Mouse (Mus musculus): ENCODE measurements around the gene Olfr1426. TPM values are rescaled to one million over a fixed set of nuclear protein-coding genes. Genes with fewer than 3 reads are reported as not detected.
"Not testable (repeated sequence)": the region's sequence is repeated elsewhere in the genome, so short reads cannot be mapped to it uniquely, and the experiment has no call there.

The Olfr1426 gene
- polyA plus RNA-seq, 1 experiment from 2014 or later = not detected

DNA sequence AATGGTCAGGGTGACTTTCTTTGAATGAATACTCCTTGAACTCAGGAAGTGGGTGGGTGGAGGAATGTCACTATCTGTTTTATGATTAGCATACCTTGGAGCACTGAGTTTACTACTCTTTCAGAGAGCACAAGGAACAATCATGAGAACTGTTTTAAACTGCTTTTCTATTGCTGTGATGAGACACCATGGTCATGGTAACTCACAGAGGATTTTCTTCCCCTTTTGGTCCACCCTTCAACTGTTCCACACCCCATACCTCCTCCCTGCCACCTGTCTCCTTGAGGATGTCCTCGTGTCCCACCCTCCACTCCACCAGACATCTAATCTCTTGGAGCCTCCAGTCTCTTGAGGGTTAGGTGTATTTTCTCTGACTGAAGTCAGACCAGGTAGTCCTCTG, 24.0 kb downstream of the Olfr1426 start:
- H3K9me3 ChIP-seq (ENCODE audit: low read depth, low read length); H3K36me3 ChIP-seq (ENCODE audit: insufficient read depth); ATAC-seq (ENCODE audit: insufficient read depth); H3K4me2 ChIP-seq; H3K9ac ChIP-seq; H3K27ac ChIP-seq (ENCODE audit: low read depth); H3K4me3 ChIP-seq (ENCODE audit: low read depth, low read length); H3K4me1 ChIP-seq (ENCODE audit: insufficient read depth); H3K27me3 ChIP-seq (ENCODE audit: insufficient read depth, low read length); DNase-seq: not testable (repeated sequence)
- 65% methylated on average over 1 of the region's 1 CpGs for WGBS

DNA sequence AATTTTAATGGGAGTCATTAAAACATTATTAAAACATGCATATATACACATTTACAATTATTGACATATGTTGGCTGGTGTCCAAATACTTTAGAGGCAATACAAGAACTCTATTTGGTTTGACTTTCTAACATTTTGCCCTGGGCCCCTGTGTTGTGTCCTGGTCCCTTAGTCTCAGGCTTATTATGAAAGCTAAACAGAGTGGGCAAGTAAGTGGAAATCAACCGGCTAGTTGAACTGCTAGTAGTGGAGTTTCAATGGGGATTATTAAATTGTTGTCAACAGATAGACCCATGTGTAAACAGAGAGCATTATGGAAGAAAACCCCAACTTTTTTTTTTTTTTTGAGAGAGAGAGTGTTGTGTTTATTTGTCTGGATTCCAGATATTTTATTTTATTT, 29.2 kb downstream of the Olfr1426 start, which contains the start of gene Olfr1424:
Olfr1424 (minus strand) TSS at position 101 of the 400 bp plus-strand sequence.
- H3K4me2 ChIP-seq; H3K4me1 ChIP-seq (ENCODE audit: insufficient read depth); H3K9me3 ChIP-seq (ENCODE audit: low read depth, low read length); H3K27ac ChIP-seq (ENCODE audit: low read depth); H3K36me3 ChIP-seq (ENCODE audit: insufficient read depth); H3K27me3 ChIP-seq (ENCODE audit: insufficient read depth, low read length); DNase-seq; H3K4me3 ChIP-seq (ENCODE audit: low read depth, low read length); ATAC-seq (ENCODE audit: insufficient read depth); H3K9ac ChIP-seq: not testable (repeated sequence)
- 83% methylated on average over 1 of the region's 1 CpGs for WGBS

DNA sequence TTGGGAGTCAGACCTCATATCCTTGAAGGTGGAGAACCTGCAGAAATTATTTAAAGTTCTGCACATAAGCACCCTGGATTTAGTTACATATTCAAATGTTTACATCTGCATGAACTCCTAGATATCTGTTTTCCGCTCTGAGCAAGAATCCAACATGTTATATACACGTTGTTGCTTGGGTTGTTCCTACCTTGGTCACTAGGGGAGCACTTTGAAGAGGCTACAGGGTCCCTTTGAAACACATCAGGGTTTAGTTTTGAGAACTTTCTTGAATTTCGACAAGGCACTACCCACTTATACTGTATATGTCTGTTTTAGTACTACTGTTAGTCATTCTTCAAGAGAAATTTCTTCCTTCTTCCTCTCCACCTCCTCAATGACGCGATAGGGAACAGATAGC, 48.6 kb downstream of the Olfr1426 start:
- H3K27me3 ChIP-seq (ENCODE audit: insufficient read depth, low read length) = no peaks in the 10 kb centered on the region
- no peak for ATAC-seq (ENCODE audit: insufficient read depth)
- no peak overlapping the region for H3K9ac ChIP-seq
- H3K4me1 ChIP-seq (ENCODE audit: insufficient read depth) = no peaks in the 10 kb centered on the region
- no peaks in the 10 kb centered on the region for H3K36me3 ChIP-seq (ENCODE audit: insufficient read depth)
- no peak overlapping the region for H3K4me2 ChIP-seq
- no peaks in the 10 kb centered on the region for H3K9me3 ChIP-seq (ENCODE audit: low read depth, low read length)
- H3K27ac ChIP-seq (ENCODE audit: low read depth) = no peak overlapping the region
- TF ChIP-seq CTCF (IDR thresholded peaks at IDR 0.05; ENCODE audit: low read depth) = no peak
- no peak for DNase-seq
- 84% methylated on average over 5 of the region's 5 CpGs for WGBS
- no peak overlapping the region for H3K4me3 ChIP-seq (ENCODE audit: low read depth, low read length)

DNA sequence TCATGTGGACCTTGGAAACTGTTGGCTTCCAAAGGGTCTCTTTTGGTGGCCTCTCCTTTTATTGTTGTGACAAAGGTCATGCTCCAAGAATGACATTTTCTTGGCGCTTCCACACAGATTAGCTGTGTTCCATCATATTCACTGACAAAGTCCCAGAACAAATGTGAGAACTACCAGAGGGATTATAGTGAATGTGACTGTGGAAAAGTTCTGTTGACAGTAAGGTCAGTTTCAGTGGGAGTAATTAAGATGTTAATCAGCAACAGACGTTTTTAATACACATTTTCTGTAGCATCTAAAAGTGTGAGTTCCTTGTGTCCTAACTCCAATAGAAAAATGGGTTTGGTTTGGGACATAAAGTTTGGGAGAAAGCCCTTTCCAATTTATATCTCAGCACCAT, 50.6 kb downstream of the Olfr1426 start, which contains the start of gene Olfr1423:
Olfr1423 (minus strand) TSS at position 101 of the 400 bp plus-strand sequence.
- TF ChIP-seq CTCF (IDR thresholded peaks at IDR 0.05; ENCODE audit: low read depth) = no peak
- DNase-seq = no peak
- no peaks in the 10 kb centered on the region for H3K4me1 ChIP-seq (ENCODE audit: insufficient read depth)

DNA sequence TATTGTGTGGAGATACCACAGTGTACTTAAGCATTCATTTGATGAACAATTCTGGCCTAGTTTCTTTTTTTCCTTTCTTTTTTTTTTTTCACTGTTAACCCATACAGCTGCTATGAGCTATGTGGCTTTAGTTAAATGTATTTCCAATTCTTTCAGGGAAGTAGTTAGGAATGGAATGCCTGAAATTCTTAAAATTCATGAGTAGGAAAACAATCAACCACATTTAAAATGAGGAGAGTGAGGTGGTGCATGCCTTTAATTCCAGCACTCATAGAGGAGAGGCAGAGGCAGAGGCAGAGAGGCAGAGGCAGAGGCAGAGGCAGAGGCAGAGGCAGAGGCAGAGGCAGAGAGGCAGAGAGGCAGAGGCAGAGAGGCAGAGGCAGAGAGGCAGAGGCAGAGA, 54.1 kb downstream of the Olfr1426 start:
- Histone ChIP-seq H3K9me3 (ENCODE audit: low read depth, low read length) (no peaks in the 10 kb centered on the region), H3K27ac (ENCODE audit: low read depth) (no peak overlapping the region), H3K9ac (no peak overlapping the region), H3K4me3 (ENCODE audit: low read depth, low read length) (no peak overlapping the region), H3K4me1 (ENCODE audit: insufficient read depth) (no peaks in the 10 kb centered on the region), H3K4me2 (no peak overlapping the region), H3K36me3 (ENCODE audit: insufficient read depth) (no peaks in the 10 kb centered on the region), H3K27me3 (ENCODE audit: insufficient read depth, low read length) (no peaks in the 10 kb centered on the region)
- no peak for TF ChIP-seq CTCF (IDR thresholded peaks at IDR 0.05; ENCODE audit: low read depth)
- ATAC-seq (ENCODE audit: insufficient read depth) (no peak), DNase-seq (no peak)

More for the DNA sequence above, 50.6 kb downstream of the Olfr1426 start, which contains the start of gene Olfr1423:
- Histone ChIP-seq H3K9ac (no peak within 1 kb of the TSS), H3K9me3 (ENCODE audit: low read depth, low read length) (no peaks in the 10 kb centered on the region), H3K4me3 (ENCODE audit: low read depth, low read length) (no peak within 1 kb of the TSS), H3K4me2 (no peak within 1 kb of the TSS), H3K27ac (ENCODE audit: low read depth) (no peak within 1 kb of the TSS), H3K36me3 (ENCODE audit: insufficient read depth) (no peaks in the 10 kb centered on the region), H3K27me3 (ENCODE audit: insufficient read depth, low read length) (no peaks in the 10 kb centered on the region)
- 46% methylated on average over 2 of the region's 2 CpGs for WGBS
- ATAC-seq (ENCODE audit: insufficient read depth) = no peak

Other genes starting within 250 kb of the Olfr1426 start
- gene Olfr1418, start 230.9 kb downstream of the Olfr1426 start, polyA plus RNA-seq (2014; fragmentation: Nextera tagmentation; extraction: Ambion mirVana) = not detected in 2 replicates
- gene Olfr1419, start 216.9 kb downstream of the Olfr1426 start, polyA plus RNA-seq (2014; fragmentation: Nextera tagmentation; extraction: Ambion mirVana) = not detected in 2 replicates
- gene Olfr1420, start 205.4 kb downstream of the Olfr1426 start, polyA plus RNA-seq (2014; fragmentation: Nextera tagmentation; extraction: Ambion mirVana) = 0.05 TPM in 1 of 2 replicates, not detected in the other
- gene Patl1, start 179.6 kb downstream of the Olfr1426 start, polyA plus RNA-seq (2014; fragmentation: Nextera tagmentation; extraction: Ambion mirVana) = 25.9 TPM in 2 replicates
- gene Osbp, start 126.1 kb downstream of the Olfr1426 start, polyA plus RNA-seq (2014; fragmentation: Nextera tagmentation; extraction: Ambion mirVana) = 7.4 and 7.5 TPM in 2 replicates
- not detected in 2 replicates for gene Olfr1423, start 50.7 kb downstream of the Olfr1426 start, polyA plus RNA-seq (2014; fragmentation: Nextera tagmentation; extraction: Ambion mirVana)
- not detected in 2 replicates for gene Olfr1424, start 29.3 kb downstream of the Olfr1426 start, polyA plus RNA-seq (2014; fragmentation: Nextera tagmentation; extraction: Ambion mirVana)
- not detected in 2 replicates for gene Olfr1425, start 14.3 kb downstream of the Olfr1426 start, polyA plus RNA-seq (2014; fragmentation: Nextera tagmentation; extraction: Ambion mirVana)
- gene Olfr1427, start 11.3 kb upstream of the Olfr1426 start, polyA plus RNA-seq (2014; fragmentation: Nextera tagmentation; extraction: Ambion mirVana) = not detected in 2 replicates
- not detected in 2 replicates for gene Olfr1428, start 23.9 kb upstream of the Olfr1426 start, polyA plus RNA-seq (2014; fragmentation: Nextera tagmentation; extraction: Ambion mirVana)
- gene Olfr76, start 31.2 kb upstream of the Olfr1426 start, polyA plus RNA-seq (2014; fragmentation: Nextera tagmentation; extraction: Ambion mirVana) = not detected in 2 replicates
- gene Olfr1555-ps1, start 78.1 kb upstream of the Olfr1426 start, polyA plus RNA-seq (2014; fragmentation: Nextera tagmentation; extraction: Ambion mirVana) = not detected in 2 replicates
- not detected in 2 replicates for gene Olfr1431, start 108.6 kb upstream of the Olfr1426 start, polyA plus RNA-seq (2014; fragmentation: Nextera tagmentation; extraction: Ambion mirVana)
- not detected in 2 replicates for gene Olfr1432, start 140.6 kb upstream of the Olfr1426 start, polyA plus RNA-seq (2014; fragmentation: Nextera tagmentation; extraction: Ambion mirVana)
- gene Olfr262, start 149.6 kb upstream of the Olfr1426 start, polyA plus RNA-seq (2014; fragmentation: Nextera tagmentation; extraction: Ambion mirVana) = not detected in 2 replicates
- gene Olfr235, start 169.0 kb upstream of the Olfr1426 start, polyA plus RNA-seq (2014; fragmentation: Nextera tagmentation; extraction: Ambion mirVana) = not detected in 2 replicates
- not detected in 2 replicates for gene Olfr1434, start 187.8 kb upstream of the Olfr1426 start, polyA plus RNA-seq (2014; fragmentation: Nextera tagmentation; extraction: Ambion mirVana)
- gene Olfr1436, start 207.1 kb upstream of the Olfr1426 start, polyA plus RNA-seq (2014; fragmentation: Nextera tagmentation; extraction: Ambion mirVana) = not detected in 2 replicates
- not detected in 2 replicates for gene Olfr1437, start 233.1 kb upstream of the Olfr1426 start, polyA plus RNA-seq (2014; fragmentation: Nextera tagmentation; extraction: Ambion mirVana)
- gene Olfr1438-ps1, start 243.9 kb upstream of the Olfr1426 start, polyA plus RNA-seq (2014; fragmentation: Nextera tagmentation; extraction: Ambion mirVana) = not detected in 2 replicates

All from lung, embryonic 14.5 days (tissue).